Mouse (Mus musculus) forebrain, postnatal 0 days (tissue): Measurements from ENCODE around the gene Ugt1a1. TPM values are rescaled to one million over a fixed set of nuclear protein-coding genes. Genes with fewer than 3 reads are reported as not detected.
"Not testable (repeated sequence)": the region's sequence is repeated elsewhere in the genome, so short reads cannot be mapped to it uniquely, and the experiment has no call there.

ENCODE experiments used
- ATAC-seq: fragments of 200-750 bp; cut with Nextera tagmentation; 2 replicates; pipeline ENCODE4 v1.8.0; 2017; ENCODE audit warnings: mild to moderate bottlenecking, moderate library complexity
- DNase-seq: peaks from one replicate; pipeline ENCODE4 v3.0.0-alpha.2; 2015
- H3K27ac ChIP-seq: fragments of 300-500 bp; sonication (generic); 2 replicates; pipeline ENCODE4 v1.5.1; 2014; ENCODE audit warnings: low read depth, mild to moderate bottlenecking, antibody characterized with exemption, low read length, moderate library complexity, mixed read lengths
- H3K27me3 ChIP-seq: fragments of 300-500 bp; sonication (generic); 2 replicates; pipeline ENCODE4 v1.6.1; 2014; ENCODE audit warnings: mild to moderate bottlenecking, low read length, mixed read lengths; ENCODE audit not compliant: insufficient read depth
- H3K36me3 ChIP-seq: fragments of 300-500 bp; sonication (generic); 2 replicates; pipeline ENCODE4 v1.6.1; 2014; ENCODE audit warnings: mild to moderate bottlenecking, moderate library complexity; ENCODE audit not compliant: insufficient read depth
- H3K4me1 ChIP-seq: fragments of 300-500 bp; sonication (generic); 2 replicates; pipeline ENCODE4 v1.6.1; 2014; ENCODE audit warnings: antibody characterized with exemption; ENCODE audit not compliant: insufficient read depth
- H3K4me2 ChIP-seq: fragments of 300-500 bp; sonication (generic); 2 replicates; pipeline ENCODE4 v1.6.1; 2014; ENCODE audit warnings: low read depth, mild to moderate bottlenecking, moderate library complexity
- H3K4me3 ChIP-seq: fragments of 300-500 bp; sonication (generic); 2 replicates; pipeline ENCODE4 v1.5.1; 2014; ENCODE audit warnings: low read depth, low read length, mixed read lengths
- H3K9ac ChIP-seq: fragments of 300-500 bp; sonication (generic); 2 replicates; pipeline ENCODE4 v1.6.1; 2014; ENCODE audit warnings: mild to moderate bottlenecking
- H3K9me3 ChIP-seq: fragments of 300-500 bp; sonication (generic); 2 replicates; pipeline ENCODE4 v1.6.1; 2016; ENCODE audit warnings: low read length
- CTCF ChIP-seq: sonication (generic); IDR thresholded peaks from 2 replicates; pipeline ENCODE4 v1.5.1; 2016; ENCODE audit warnings: antibody characterized with exemption, control low read depth, low read depth
- WGBS: fragments of 180-500 bp; shearing (Covaris S2); extraction: QIAGEN DNeasy Blood & Tissue Kit; methylation state at CpG from one replicate; pipeline ENCODE4 v1.1.7; 2014; 5-methylcytosine and 5-hydroxymethylcytosine counted together
- polyA plus RNA-seq: library from polyadenylated mRNA; unstranded; fragments of >200 nt; fragmentation: Nextera tagmentation; extraction: Ambion mirVana; gene quantifications from 2 replicates; pipeline ENCODE4 v1.2.1, GENCODE M21; 2015
- total RNA-seq: library from RNA; depleted of rRNA; stranded (reverse); fragments of >200 nt; gene quantifications from 2 replicates; pipeline ENCODE4 v1.2.3, GENCODE M21; 2014; rRNA removed

The Ugt1a1 gene
- total RNA-seq (0.14 TPM in 1 of 2 replicates, not detected in the other), polyA plus RNA-seq (not detected in 2 replicates)

DNA sequence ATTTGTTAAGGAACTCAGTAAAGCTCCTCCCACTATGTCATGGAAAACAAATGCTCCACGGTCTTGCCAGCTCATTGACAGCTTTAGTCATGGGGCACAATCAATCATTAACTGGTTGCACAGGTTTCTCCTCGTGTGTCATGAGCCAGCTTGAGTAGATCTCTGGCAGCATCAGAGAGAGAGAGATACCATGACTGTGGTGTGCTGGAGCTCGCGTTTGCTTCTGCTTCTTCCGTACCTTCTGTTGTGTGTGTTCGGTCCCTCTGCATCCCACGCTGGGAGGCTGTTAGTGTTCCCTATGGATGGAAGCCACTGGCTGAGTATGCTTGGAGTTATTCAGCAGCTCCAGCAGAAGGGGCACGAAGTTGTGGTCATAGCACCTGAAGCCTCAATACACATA, at the start of gene Ugt1a1:
TSS of gene Ugt1a1 (plus strand) at position 148 of the 400 bp plus-strand sequence.
- no peak for TF ChIP-seq CTCF
- Histone ChIP-seq H3K27me3 (no peaks in the 10 kb centered on the region), H3K27ac (no peak within 1 kb of the TSS), H3K4me1 (no peaks in the 10 kb centered on the region), H3K4me3 (no peak within 1 kb of the TSS), H3K36me3 (no peaks in the 10 kb centered on the region), H3K9me3 (peaks cover 54% of the 10 kb centered on the region), H3K4me2 (no peak within 1 kb of the TSS), H3K9ac (no peak within 1 kb of the TSS)
- DNase-seq, result no peak
- WGBS, result 72% methylated on average over 8 of the region's 8 CpGs
- ATAC-seq, result no peak

DNA sequence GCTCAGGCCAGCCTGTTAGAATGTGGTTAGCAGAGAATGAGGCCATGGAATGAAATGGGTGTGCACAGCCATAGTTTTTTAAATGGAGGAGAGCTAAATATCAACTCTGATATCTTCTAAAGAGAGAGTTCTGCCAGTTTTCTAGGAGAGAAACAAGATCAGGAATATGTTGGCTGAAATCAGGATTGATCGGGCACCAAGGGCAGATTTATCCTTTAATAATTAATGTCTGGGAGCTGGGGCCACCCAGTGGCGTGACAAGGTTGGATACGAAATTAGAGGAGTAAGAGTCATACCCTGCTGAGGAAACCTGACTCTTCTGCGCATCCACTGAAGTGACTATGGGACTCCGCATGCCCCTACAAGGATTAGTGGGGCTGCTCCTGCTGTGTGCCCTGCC, 46.0 kb upstream of the Ugt1a1 start, which contains the start of gene Ugt1a5:
TSS of gene Ugt1a5 (plus strand) at position 302 of the 400 bp plus-strand sequence.
- Histone ChIP-seq H3K9me3 (no peaks in the 10 kb centered on the region), H3K4me3 (no peak within 1 kb of the TSS), H3K27ac (no peak within 1 kb of the TSS), H3K9ac (no peak within 1 kb of the TSS), H3K36me3 (no peaks in the 10 kb centered on the region), H3K4me1 (no peaks in the 10 kb centered on the region), H3K27me3 (no peaks in the 10 kb centered on the region), H3K4me2 (no peak within 1 kb of the TSS)
- DNase-seq (no peak), ATAC-seq (no peak)
- TF ChIP-seq CTCF, result no peak
- WGBS, result 82% methylated on average over 5 of the region's 5 CpGs

- H3K9ac ChIP-seq, H3K4me1 ChIP-seq, ATAC-seq, H3K27me3 ChIP-seq, H3K4me3 ChIP-seq, H3K4me2 ChIP-seq, H3K9me3 ChIP-seq, H3K36me3 ChIP-seq, DNase-seq, H3K27ac ChIP-seq: not testable (repeated sequence)
- WGBS, result 92% methylated on average over 5 of the region's 7 CpGs
Observed at GRCm38 (mm10) chr1:88172190-88172589, 39.6 kb upstream of the Ugt1a1 start.

DNA sequence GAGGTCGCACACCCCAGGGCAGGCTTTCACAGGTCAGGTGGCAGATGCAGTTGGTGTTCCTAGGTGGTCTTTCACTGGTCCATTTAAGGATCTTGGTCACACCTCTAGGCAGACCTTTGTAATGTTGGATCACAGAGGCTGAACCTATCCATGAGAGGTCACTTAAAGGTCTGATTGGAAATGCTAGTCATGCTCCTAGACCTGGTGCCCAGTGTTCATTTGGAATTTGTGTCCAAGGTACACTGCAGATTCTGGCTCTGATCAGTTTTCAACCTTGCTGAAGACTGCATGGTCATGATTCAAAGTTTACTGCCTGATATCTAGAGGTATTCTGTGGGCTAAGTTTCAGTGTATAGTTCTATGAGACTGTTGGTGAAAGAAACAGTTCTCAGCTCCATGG, 32.1 kb upstream of the Ugt1a1 start:
- no peak for TF ChIP-seq CTCF
- no peaks in the 10 kb centered on the region for H3K27me3 ChIP-seq
- no peaks in the 10 kb centered on the region for H3K4me1 ChIP-seq
- no peak for DNase-seq
- WGBS, result 95% methylated on average over 1 of the region's 1 CpGs
- no peak overlapping the region for H3K4me3 ChIP-seq
- H3K9ac ChIP-seq, result no peak overlapping the region
- H3K4me2 ChIP-seq, result no peak overlapping the region
- no peak overlapping the region for H3K27ac ChIP-seq
- peaks cover 10% of the 10 kb centered on the region for H3K9me3 ChIP-seq
- ATAC-seq, result no peak
- no peaks in the 10 kb centered on the region for H3K36me3 ChIP-seq

DNA sequence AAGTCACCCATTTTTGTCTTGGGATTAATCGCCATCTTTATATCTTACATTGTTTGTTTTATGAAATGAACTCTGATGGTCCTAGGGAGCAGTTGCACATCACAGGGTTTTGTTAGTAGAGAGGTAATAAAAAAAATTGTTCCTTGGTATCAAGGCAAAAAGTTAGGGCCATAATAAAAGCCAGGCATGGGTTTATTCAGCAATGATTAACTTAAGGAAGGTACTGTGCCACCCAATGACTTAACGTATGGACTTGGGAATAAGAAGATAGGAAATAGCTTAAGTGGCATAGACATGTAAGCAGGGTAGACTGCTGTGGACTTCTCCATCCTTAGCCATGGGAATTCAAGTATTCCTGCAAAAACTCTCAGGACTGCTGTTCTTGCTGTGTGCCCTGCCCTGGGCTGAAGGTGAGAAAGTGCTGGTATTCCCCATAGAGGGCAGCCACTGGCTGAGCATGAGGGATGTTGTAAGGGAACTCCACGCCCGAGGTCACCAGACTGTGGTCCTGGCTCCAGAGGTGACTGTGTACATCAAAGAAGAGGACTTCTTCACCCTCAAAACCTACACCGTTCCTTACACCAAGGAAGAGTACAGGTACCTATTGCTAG, 25.3 kb upstream of the Ugt1a1 start:
- no peak for ATAC-seq
- H3K4me2 ChIP-seq, result no peak overlapping the region
- 91% methylated on average over 5 of the region's 5 CpGs for WGBS
- no peak overlapping the region for H3K4me3 ChIP-seq
- H3K36me3 ChIP-seq, result no peaks in the 10 kb centered on the region
- no peak for DNase-seq
- H3K9me3 ChIP-seq, result no peaks in the 10 kb centered on the region
- no peak overlapping the region for H3K27ac ChIP-seq
- no peak for TF ChIP-seq CTCF
- H3K4me1 ChIP-seq, result no peaks in the 10 kb centered on the region
- H3K27me3 ChIP-seq, result no peaks in the 10 kb centered on the region
- H3K9ac ChIP-seq, result no peak overlapping the region

- WGBS, result 75% methylated on average over 3 of the region's 3 CpGs
- no peaks in the 10 kb centered on the region for H3K4me1 ChIP-seq
- H3K27me3 ChIP-seq, result no peaks in the 10 kb centered on the region
- no peak overlapping the region for H3K4me3 ChIP-seq
- H3K4me2 ChIP-seq, result no peak overlapping the region
- no peak overlapping the region for H3K9ac ChIP-seq
- no peak overlapping the region for H3K27ac ChIP-seq
- no peak for TF ChIP-seq CTCF
- DNase-seq (no peak), ATAC-seq (no peak)
- no peaks in the 10 kb centered on the region for H3K9me3 ChIP-seq
- no peaks in the 10 kb centered on the region for H3K36me3 ChIP-seq
Observed at GRCm38 (mm10) chr1:88192136-88192535, 19.6 kb upstream of the Ugt1a1 start.

DNA sequence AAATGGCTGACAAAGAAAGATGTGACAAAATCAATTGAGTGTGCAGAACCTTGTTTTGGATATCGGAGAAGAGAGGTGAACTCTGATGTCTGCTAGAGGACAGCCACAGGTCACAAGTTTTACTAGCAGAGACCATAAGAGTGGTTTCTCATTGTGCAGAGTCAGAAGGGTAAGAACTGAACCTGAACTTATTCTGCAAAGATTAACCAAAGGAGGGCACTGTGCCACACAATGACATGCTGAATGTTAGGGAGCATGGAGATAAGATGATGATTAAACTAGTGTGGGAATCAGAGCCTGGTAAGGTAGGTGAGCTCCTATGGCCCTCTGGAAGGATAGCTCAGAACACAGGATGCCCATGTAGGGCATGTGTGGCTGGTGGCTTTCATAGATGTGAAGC, 16.1 kb upstream of the Ugt1a1 start:
- DNase-seq, result no peak
- no peak for TF ChIP-seq CTCF
- WGBS, result 83% methylated on average over 1 of the region's 1 CpGs
- Histone ChIP-seq H3K4me3 (no peak overlapping the region), H3K27ac (no peak overlapping the region), H3K27me3 (no peaks in the 10 kb centered on the region), H3K36me3 (no peaks in the 10 kb centered on the region), H3K4me2 (no peak overlapping the region), H3K9me3 (no peaks in the 10 kb centered on the region), H3K9ac (no peak overlapping the region), H3K4me1 (no peaks in the 10 kb centered on the region)
- ATAC-seq, result no peak
